ENCODE assay signal across 10 mouse cellular contexts in the genomic region with DNA sequence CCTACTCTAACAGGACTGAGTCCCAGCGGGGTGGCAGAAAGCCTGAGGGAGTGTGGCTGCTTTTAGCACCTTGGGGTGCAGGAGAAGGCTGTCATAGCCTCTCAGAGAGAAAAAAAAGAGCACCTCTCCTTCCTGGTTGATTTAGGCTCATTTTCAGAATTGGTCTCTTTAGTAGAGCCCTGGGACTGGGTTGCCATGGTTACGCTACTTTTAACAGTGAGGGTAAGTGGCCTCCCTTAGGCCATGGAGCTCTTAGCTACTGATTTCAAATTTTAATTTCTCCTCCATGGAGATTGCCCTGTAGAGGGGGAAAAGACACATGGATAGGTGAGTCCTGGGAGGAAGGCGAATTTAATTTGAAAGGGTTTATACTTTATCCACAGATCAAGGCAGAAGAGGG. TPM values are rescaled to one million over a fixed set of nuclear protein-coding genes. Genes with fewer than 3 reads are reported as not detected.
DNase-seq lines count a peak whose midpoint lies in the region; ATAC-seq and TF ChIP-seq lines count a peak whose summit lies in the region.
"Had no signal": no experiment of that assay in that cellular context is flagged by ENCODE, and none has a peak within 500 bp of the region (broad histone marks: within the 10 kb centered on the region; RNA-seq: fewer than 3 reads in every experiment).

No protein-coding gene starts in this region.

- no peak overlapping the region for H3K9ac ChIP-seq in lung, embryonic 14.5 days
- H3K9ac ChIP-seq in midbrain, embryonic 15.5 days = no peak overlapping the region
- H3K9ac ChIP-seq: heart, embryonic 15.5 days had no signal

- no peak overlapping the region for H3K4me3 ChIP-seq in lung, embryonic 14.5 days (ENCODE audit: low read depth, low read length)
- H3K4me3 ChIP-seq in midbrain, embryonic 15.5 days = no peak overlapping the region
- H3K4me3 ChIP-seq: heart, embryonic 15.5 days had no signal

- H3K9me3 ChIP-seq in lung, embryonic 14.5 days (ENCODE audit: low read depth, low read length) = no peaks in the 10 kb centered on the region
- no peaks in the 10 kb centered on the region; the same call in 1 of the 2 replicates for H3K9me3 ChIP-seq in midbrain, embryonic 15.5 days
- H3K9me3 ChIP-seq: heart, embryonic 15.5 days had no signal

- WGBS in lung, embryonic 14.5 days = 73% methylated on average over 3 of the region's 3 CpGs
- 59% methylated on average over 3 of the region's 3 CpGs for WGBS in midbrain, embryonic 15.5 days

- H3K27ac ChIP-seq in lung, embryonic 14.5 days (ENCODE audit: low read depth) = no peak overlapping the region
- peak overlapping the region; percentile 83 for H3K27ac ChIP-seq in midbrain, embryonic 15.5 days
- H3K27ac ChIP-seq: heart, embryonic 15.5 days had no signal

- no peak for ATAC-seq in lung, embryonic 14.5 days (ENCODE audit: insufficient read depth)
- ATAC-seq in midbrain, embryonic 15.5 days (replicated peaks) = peak; percentile 92

- DNase-seq in lung, embryonic 14.5 days = peak; percentile 47
- DNase-seq in lung, postnatal 10 days = no peak
- DNase-seq in R1 (ENCODE audit: low read depth, low spot score) = peak; percentile 75
- peak; percentile 40 for DNase-seq in forelimb bud, embryonic 11.5 days (ENCODE audit: low read depth, low spot score)
- DNase-seq in layer of hippocampus, adult 9-10 months (ENCODE audit: low spot score) = no peak
- no peak for DNase-seq in adrenal gland, postnatal 14 days
- no peak for DNase-seq in heart, adult 11 months

- no peaks in the 10 kb centered on the region for H3K4me1 ChIP-seq in lung, embryonic 14.5 days (ENCODE audit: insufficient read depth)
- H3K4me1 ChIP-seq in midbrain, embryonic 15.5 days = peaks cover 17% of the 10 kb centered on the region
- H3K4me1 ChIP-seq: heart, embryonic 15.5 days had no signal

- no peak overlapping the region for H3K4me2 ChIP-seq in lung, embryonic 14.5 days
- no peak overlapping the region for H3K4me2 ChIP-seq in midbrain, embryonic 15.5 days
- H3K4me2 ChIP-seq: heart, embryonic 15.5 days had no signal

- TF ChIP-seq CTCF in lung, embryonic 14.5 days (IDR thresholded peaks at IDR 0.05; ENCODE audit: low read depth) = no peak

- no peaks in the 10 kb centered on the region for H3K27me3 ChIP-seq in lung, embryonic 14.5 days (ENCODE audit: insufficient read depth, low read length)
- H3K27me3 ChIP-seq in midbrain, embryonic 15.5 days (replicated peaks) = no peaks in the 10 kb centered on the region
- H3K27me3 ChIP-seq: CH12.LX; heart, embryonic 15.5 days had no signal

- H3K36me3 ChIP-seq in lung, embryonic 14.5 days (ENCODE audit: insufficient read depth) = no peaks in the 10 kb centered on the region
- H3K36me3 ChIP-seq in midbrain, embryonic 15.5 days (replicated peaks) = no peaks in the 10 kb centered on the region
- H3K36me3 ChIP-seq: heart, embryonic 15.5 days had no signal

RNA-seq across cellular contexts. Expression of a gene that starts 16.1 kb away (rescaled TPM):
- not detected in 2 replicates for polyA plus RNA-seq in lung, embryonic 14.5 days (2014; fragmentation: Nextera tagmentation; extraction: Ambion mirVana)
- not detected in 2 replicates for polyA plus RNA-seq in midbrain, embryonic 15.5 days (2015; fragmentation: Nextera tagmentation; extraction: Ambion mirVana)
- 0.45 and 0.48 TPM in 2 replicates for total RNA-seq in adrenal gland, postnatal 14 days (2021)
- total RNA-seq: CH12.LX had no signal

RNA-seq across cellular contexts. Expression of a gene that starts 57.6 kb away (rescaled TPM):
- polyA plus RNA-seq in lung, embryonic 14.5 days (2014; fragmentation: Nextera tagmentation; extraction: Ambion mirVana) = 0.57 and 0.76 TPM in 2 replicates
- 0.41 and 0.52 TPM in 2 replicates for polyA plus RNA-seq in midbrain, embryonic 15.5 days (2015; fragmentation: Nextera tagmentation; extraction: Ambion mirVana)
- 1.1 and 7.1 TPM in 2 replicates for total RNA-seq in adrenal gland, postnatal 14 days (2021)

Comparison
In these comparisons a context has a peak if more than half of its experiments do, and no peak if none do; other contexts are left out.
1. DNase-seq: peak in lung, embryonic 14.5 days (single experiment), R1 (single experiment) and forelimb bud, embryonic 11.5 days (single experiment); none in lung, postnatal 10 days (single experiment), layer of hippocampus, adult 9-10 months (single experiment), adrenal gland, postnatal 14 days (single experiment) and heart, adult 11 months (single experiment).